Mouse (Mus musculus) limb, embryonic 10.5 days (tissue): ENCODE data around the gene Fmo3. TPM values are rescaled to one million over a fixed set of nuclear protein-coding genes. Genes with fewer than 3 reads are reported as not detected.

ENCODE experiments used
- DNase-seq: peaks from one replicate; pipeline ENCODE4 v3.0.0-alpha.2; 2017; ENCODE audit warnings: low spot score
- H3K27ac ChIP-seq: fragments of 300-500 bp; sonication (generic); 2 replicates; pipeline ENCODE4 v1.5.1; 2016; ENCODE audit warnings: mild to moderate bottlenecking
- H3K27me3 ChIP-seq: fragments of 300-500 bp; sonication (generic); 2 replicates; pipeline ENCODE4 v1.6.1; 2016; ENCODE audit warnings: low read depth, mild to moderate bottlenecking; ENCODE audit not compliant: poor library complexity, severe bottlenecking
- H3K36me3 ChIP-seq: fragments of 300-500 bp; sonication (generic); 2 replicates; pipeline ENCODE4 v1.6.1; 2016; ENCODE audit warnings: mild to moderate bottlenecking, moderate library complexity
- H3K4me1 ChIP-seq: fragments of 300-500 bp; sonication (generic); 2 replicates; pipeline ENCODE4 v1.6.1; 2016
- H3K4me3 ChIP-seq: fragments of 300-500 bp; sonication (generic); 2 replicates; pipeline ENCODE4 v1.5.1; 2016; ENCODE audit warnings: mild to moderate bottlenecking, moderate library complexity
- H3K9me3 ChIP-seq: fragments of 300-500 bp; sonication (generic); replicated peaks from 2 replicates; pipeline ENCODE4 v1.6.1; 2016; ENCODE audit warnings: mild to moderate bottlenecking
- WGBS: fragments of 180-500 bp; shearing (Covaris S2); methylation state at CpG from one replicate; pipeline ENCODE4 v1.1.7; 2016; 5-methylcytosine and 5-hydroxymethylcytosine counted together
- polyA plus RNA-seq: library from polyadenylated mRNA; unstranded; fragments of >200 nt; fragmentation: Nextera tagmentation; extraction: Ambion mirVana; gene quantifications from 2 replicates; pipeline ENCODE4 v1.2.1, GENCODE M21; 2016

The Fmo3 gene
- not detected in 2 replicates for polyA plus RNA-seq

GRCm38 (mm10) chr1:162984428-162984827, at the start of gene Fmo3:
Fmo3 (minus strand) TSS chr1:162984528.
- DNase-seq: no peak
- no peaks in the 10 kb centered on the region for H3K4me1 ChIP-seq
- H3K4me3 ChIP-seq: no peak within 1 kb of the TSS
- H3K9me3 ChIP-seq: no peaks in the 10 kb centered on the region
- no peaks in the 10 kb centered on the region for H3K27me3 ChIP-seq
- 76% methylated on average over 1 of the region's 1 CpGs for WGBS
- H3K27ac ChIP-seq: no peak within 1 kb of the TSS
- H3K36me3 ChIP-seq: no peaks in the 10 kb centered on the region

- Histone ChIP-seq H3K4me3 (no peak overlapping the region), H3K4me1 (no peaks in the 10 kb centered on the region), H3K27ac (no peak overlapping the region), H3K27me3 (no peaks in the 10 kb centered on the region), H3K9me3 (no peaks in the 10 kb centered on the region), H3K36me3 (no peaks in the 10 kb centered on the region)
- DNase-seq: no peak
Measured at GRCm38 (mm10) chr1:163023075-163023474, 38.7 kb upstream of the Fmo3 start.

- H3K27me3 ChIP-seq: no peaks in the 10 kb centered on the region
- no peak overlapping the region for H3K27ac ChIP-seq
- H3K4me1 ChIP-seq: no peaks in the 10 kb centered on the region
- 81% methylated on average over 3 of the region's 3 CpGs for WGBS
- no peaks in the 10 kb centered on the region for H3K9me3 ChIP-seq
- no peak for DNase-seq
- H3K36me3 ChIP-seq: no peaks in the 10 kb centered on the region
- no peak overlapping the region for H3K4me3 ChIP-seq
Measured at GRCm38 (mm10) chr1:163009220-163009619, 24.9 kb upstream of the Fmo3 start.

- H3K4me1 ChIP-seq: no peaks in the 10 kb centered on the region
Measured at GRCm38 (mm10) chr1:163003496-163003895, 19.2 kb upstream of the Fmo3 start.

GRCm38 (mm10) chr1:163001271-163001829, 17.0 kb upstream of the Fmo3 start:
- no peaks in the 10 kb centered on the region for H3K27me3 ChIP-seq
- H3K4me1 ChIP-seq: no peaks in the 10 kb centered on the region
- no peaks in the 10 kb centered on the region for H3K9me3 ChIP-seq
- H3K4me3 ChIP-seq: no peak overlapping the region
- no peak for DNase-seq
- H3K27ac ChIP-seq: no peak overlapping the region
- H3K36me3 ChIP-seq: no peaks in the 10 kb centered on the region
- 82% methylated on average over 4 of the region's 4 CpGs for WGBS

More at GRCm38 (mm10) chr1:163003496-163003895, 19.2 kb upstream of the Fmo3 start:
- no peaks in the 10 kb centered on the region for H3K36me3 ChIP-seq
- H3K27me3 ChIP-seq: no peaks in the 10 kb centered on the region
- no peak overlapping the region for H3K27ac ChIP-seq
- no peak for DNase-seq
- no peaks in the 10 kb centered on the region for H3K9me3 ChIP-seq
- 93% methylated on average over 2 of the region's 2 CpGs for WGBS
- no peak overlapping the region for H3K4me3 ChIP-seq

GRCm38 (mm10) chr1:162987546-162987945, 3.2 kb upstream of the Fmo3 start:
- Histone ChIP-seq H3K4me3 (no peak overlapping the region), H3K27me3 (no peaks in the 10 kb centered on the region), H3K27ac (no peak overlapping the region), H3K9me3 (no peaks in the 10 kb centered on the region), H3K4me1 (no peaks in the 10 kb centered on the region), H3K36me3 (no peaks in the 10 kb centered on the region)
- no peak for DNase-seq
- 94% methylated on average over 3 of the region's 3 CpGs for WGBS

GRCm38 (mm10) chr1:162986777-162987176, 2.4 kb upstream of the Fmo3 start:
- DNase-seq: no peak
- H3K4me1 ChIP-seq: no peaks in the 10 kb centered on the region
- 89% methylated on average over 1 of the region's 1 CpGs for WGBS

GRCm38 (mm10) chr1:162986121-162986748, 1.9 kb upstream of the Fmo3 start:
- H3K27me3 ChIP-seq: no peaks in the 10 kb centered on the region
- 88% methylated on average over 2 of the region's 2 CpGs for WGBS

More at GRCm38 (mm10) chr1:162986777-162987176, 2.4 kb upstream of the Fmo3 start:
- Histone ChIP-seq H3K4me3 (no peak overlapping the region), H3K9me3 (no peaks in the 10 kb centered on the region), H3K27me3 (no peaks in the 10 kb centered on the region), H3K27ac (no peak overlapping the region), H3K36me3 (no peaks in the 10 kb centered on the region)

GRCm38 (mm10) chr1:162963556-162963955, 20.8 kb downstream of the Fmo3 start:
- no peaks in the 10 kb centered on the region for H3K27me3 ChIP-seq
- no peaks in the 10 kb centered on the region for H3K9me3 ChIP-seq
- 82% methylated on average over 2 of the region's 2 CpGs for WGBS
- H3K36me3 ChIP-seq: no peaks in the 10 kb centered on the region
- H3K4me1 ChIP-seq: no peaks in the 10 kb centered on the region
- H3K4me3 ChIP-seq: no peak overlapping the region
- DNase-seq: no peak
- H3K27ac ChIP-seq: no peak overlapping the region

More at GRCm38 (mm10) chr1:162986121-162986748, 1.9 kb upstream of the Fmo3 start:
- H3K4me3 ChIP-seq: no peak overlapping the region
- DNase-seq: no peak
- no peaks in the 10 kb centered on the region for H3K9me3 ChIP-seq
- no peaks in the 10 kb centered on the region for H3K4me1 ChIP-seq
- H3K36me3 ChIP-seq: no peaks in the 10 kb centered on the region
- H3K27ac ChIP-seq: no peak overlapping the region

- DNase-seq: no peak
- Histone ChIP-seq H3K4me1 (peaks cover 3% of the 10 kb centered on the region; the same call in 1 of the 2 replicates), H3K4me3 (no peak overlapping the region), H3K36me3 (no peaks in the 10 kb centered on the region), H3K27ac (no peak overlapping the region), H3K9me3 (no peaks in the 10 kb centered on the region), H3K27me3 (no peaks in the 10 kb centered on the region)
- WGBS: 90% methylated on average over 1 of the region's 1 CpGs
Measured at GRCm38 (mm10) chr1:162957422-162957821, 26.9 kb downstream of the Fmo3 start.

GRCm38 (mm10) chr1:162953079-162953478, 31.2 kb downstream of the Fmo3 start:
- no peaks in the 10 kb centered on the region for H3K27me3 ChIP-seq
- H3K4me3 ChIP-seq: no peak overlapping the region
- H3K27ac ChIP-seq: no peak overlapping the region
- DNase-seq: no peak
- 58% methylated on average over 2 of the region's 2 CpGs for WGBS
- no peaks in the 10 kb centered on the region for H3K36me3 ChIP-seq
- peaks cover 4% of the 10 kb centered on the region; the same call in 1 of the 2 replicates for H3K4me1 ChIP-seq
- no peaks in the 10 kb centered on the region for H3K9me3 ChIP-seq

GRCm38 (mm10) chr1:162949763-162950162, 34.6 kb downstream of the Fmo3 start:
- 96% methylated on average over 1 of the region's 1 CpGs for WGBS
- Histone ChIP-seq H3K9me3 (no peaks in the 10 kb centered on the region), H3K4me1 (peaks cover 20% of the 10 kb centered on the region), H3K27ac (no peak overlapping the region), H3K27me3 (no peaks in the 10 kb centered on the region), H3K36me3 (no peaks in the 10 kb centered on the region), H3K4me3 (no peak overlapping the region)
- DNase-seq: no peak

- H3K9me3 ChIP-seq: no peaks in the 10 kb centered on the region
- H3K27me3 ChIP-seq: no peaks in the 10 kb centered on the region
- peaks cover 30% of the 10 kb centered on the region for H3K4me1 ChIP-seq
- H3K4me3 ChIP-seq: no peak overlapping the region
- no peaks in the 10 kb centered on the region for H3K36me3 ChIP-seq
- 87% methylated on average over 6 of the region's 6 CpGs for WGBS
- DNase-seq: no peak
- no peak overlapping the region for H3K27ac ChIP-seq
Measured at GRCm38 (mm10) chr1:162947934-162948333, 36.4 kb downstream of the Fmo3 start.
